14 mouse cellular contexts compared by ENCODE assay signal in the genomic region with DNA sequence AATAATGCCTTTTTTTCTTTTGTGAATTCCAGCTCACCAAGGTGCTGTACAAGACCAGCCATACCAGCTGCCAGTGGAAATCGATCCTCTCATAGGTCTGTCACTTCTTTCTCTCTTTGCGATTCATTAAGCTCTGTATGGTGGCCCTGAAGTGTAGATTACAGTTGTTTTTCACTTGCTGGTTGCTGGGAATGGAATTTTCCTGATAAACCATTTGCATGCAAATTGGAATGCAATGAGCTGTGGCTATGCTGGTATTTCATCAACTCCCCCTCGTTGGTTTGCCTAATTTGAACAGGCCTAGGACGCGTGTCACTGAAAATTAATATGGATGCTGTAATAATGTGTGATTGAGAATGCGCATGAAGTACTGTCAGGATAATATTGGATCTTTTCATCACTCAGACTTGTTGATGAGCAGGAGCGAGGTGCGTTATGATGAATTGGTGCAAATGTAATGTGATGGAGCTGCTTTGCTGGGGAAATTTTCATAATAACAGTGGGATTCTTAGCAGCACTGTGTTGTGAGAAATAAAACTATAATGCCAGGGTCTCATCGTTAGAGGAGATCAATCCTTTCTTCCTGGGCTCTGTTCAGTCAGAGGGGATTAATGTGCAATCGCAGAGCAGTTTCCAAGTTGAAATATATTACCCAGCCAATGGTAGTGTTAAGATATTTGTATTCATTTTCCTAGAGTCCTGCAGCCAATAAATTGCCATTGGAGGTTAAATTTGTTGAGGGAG.
A peak's percentile ranks its signal among the peaks of the same experiment; 100 is the strongest.
DNase-seq lines count a peak whose midpoint lies in the region; ATAC-seq and TF ChIP-seq lines count a peak whose summit lies in the region.
"Had no signal": no experiment of that assay in that cellular context is flagged by ENCODE, and none has a peak within 500 bp of the region (broad histone marks: within the 10 kb centered on the region; RNA-seq: fewer than 3 reads in every experiment).

No protein-coding gene starts in this region.

- ATAC-seq in kidney, postnatal 0 days (replicated peaks; ENCODE audit: low FRiP score, low read depth) = no peak
- ATAC-seq in forebrain, embryonic 15.5 days (replicated peaks) = peak; percentile 89
- no peak for ATAC-seq in limb, embryonic 12.5 days (ENCODE audit: insufficient number of reproducible peaks, insufficient read depth, low FRiP score, low TSS enrichment, low read depth)
- peak; percentile 85 for ATAC-seq in neural tube, embryonic 15.5 days (ENCODE audit: low FRiP score)
- no peak for ATAC-seq in granulocyte monocyte progenitor cell, adult 5-6 weeks (replicated peaks; ENCODE audit: poor library complexity, severe bottlenecking)
- ATAC-seq: CD4-positive, CD25-positive, alpha-beta regulatory T cell, adult 4 months; intestine, postnatal 0 days had no signal

- no peak overlapping the region for H3K4me2 ChIP-seq in kidney, postnatal 0 days (ENCODE audit: low read length)
- peak overlapping the region; percentile 15; the same call in 1 of the 2 replicates for H3K4me2 ChIP-seq in forebrain, embryonic 15.5 days (replicated peaks)
- no peak overlapping the region for H3K4me2 ChIP-seq in limb, embryonic 12.5 days
- peak overlapping the region; percentile 31 for H3K4me2 ChIP-seq in neural tube, embryonic 15.5 days
- H3K4me2 ChIP-seq: stomach, embryonic 15.5 days had no signal

- 63% methylated on average over 10 of the region's 10 CpGs for WGBS in kidney, postnatal 0 days
- WGBS in forebrain, embryonic 15.5 days = 16% methylated on average over 10 of the region's 10 CpGs
- WGBS in limb, embryonic 12.5 days = 60% methylated on average over 10 of the region's 10 CpGs
- WGBS in neural tube, embryonic 15.5 days = 29% methylated on average over 10 of the region's 10 CpGs

- no peak overlapping the region for H3K9ac ChIP-seq in kidney, postnatal 0 days (ENCODE audit: low read depth, low read length)
- no peak overlapping the region; the same call in 1 of the 2 replicates for H3K9ac ChIP-seq in forebrain, embryonic 15.5 days (replicated peaks)
- no peak overlapping the region for H3K9ac ChIP-seq in limb, embryonic 12.5 days (replicated peaks)
- no peak overlapping the region for H3K9ac ChIP-seq in neural tube, embryonic 15.5 days (replicated peaks)
- H3K9ac ChIP-seq: stomach, embryonic 15.5 days had no signal

- DNase-seq in kidney, postnatal 0 days (ENCODE audit: low spot score) = peak; percentile 18
- DNase-seq in kidney, postnatal 25 days = no peak
- DNase-seq in right cerebral cortex, adult 18-20 months = no peak
- DNase-seq: heart, adult 11 months; right cerebral cortex, postnatal 4 days; thymus, postnatal 25 days had no signal

- H3K36me3 ChIP-seq in kidney, postnatal 0 days (ENCODE audit: insufficient read depth, low read length) = no peaks in the 10 kb centered on the region
- H3K36me3 ChIP-seq in forebrain, embryonic 15.5 days = no peaks in the 10 kb centered on the region
- H3K36me3 ChIP-seq in limb, embryonic 12.5 days = peaks cover 9% of the 10 kb centered on the region; the same call in 1 of the 2 replicates
- H3K36me3 ChIP-seq in neural tube, embryonic 15.5 days = no peaks in the 10 kb centered on the region
- H3K36me3 ChIP-seq: stomach, embryonic 15.5 days had no signal

- H3K27ac ChIP-seq in kidney, postnatal 0 days = no peak overlapping the region
- peak overlapping the region; percentile 50 for H3K27ac ChIP-seq in forebrain, embryonic 15.5 days (replicated peaks)
- peak overlapping the region; percentile 64 for H3K27ac ChIP-seq in limb, embryonic 12.5 days
- H3K27ac ChIP-seq in neural tube, embryonic 15.5 days (replicated peaks) = peak overlapping the region; percentile 78
- H3K27ac ChIP-seq: stomach, embryonic 15.5 days had no signal

- no peaks in the 10 kb centered on the region for H3K27me3 ChIP-seq in kidney, postnatal 0 days (ENCODE audit: insufficient read depth, low read length)
- H3K27me3 ChIP-seq in forebrain, embryonic 15.5 days = no peaks in the 10 kb centered on the region
- no peaks in the 10 kb centered on the region for H3K27me3 ChIP-seq in limb, embryonic 12.5 days
- H3K27me3 ChIP-seq in neural tube, embryonic 15.5 days (replicated peaks) = no peaks in the 10 kb centered on the region
- H3K27me3 ChIP-seq: megakaryocyte, embryonic 14.5 days; stomach, embryonic 15.5 days had no signal

- TF ChIP-seq CTCF in kidney, postnatal 0 days (IDR thresholded peaks at IDR 0.05; ENCODE audit: low read depth) = no peak

- H3K4me3 ChIP-seq in kidney, postnatal 0 days (replicated peaks; ENCODE audit: low read depth, low read length) = no peak overlapping the region
- H3K4me3 ChIP-seq in forebrain, embryonic 15.5 days = no peak overlapping the region
- H3K4me3 ChIP-seq in limb, embryonic 12.5 days (replicated peaks) = no peak overlapping the region
- no peak overlapping the region for H3K4me3 ChIP-seq in neural tube, embryonic 15.5 days (replicated peaks)
- H3K4me3 ChIP-seq: megakaryocyte, embryonic 14.5 days; stomach, embryonic 15.5 days had no signal

- H3K4me1 ChIP-seq in kidney, postnatal 0 days (replicated peaks; ENCODE audit: insufficient read depth, low read length) = no peaks in the 10 kb centered on the region
- peaks cover 28% of the 10 kb centered on the region for H3K4me1 ChIP-seq in forebrain, embryonic 15.5 days
- H3K4me1 ChIP-seq in limb, embryonic 12.5 days (replicated peaks) = peaks cover 20% of the 10 kb centered on the region
- H3K4me1 ChIP-seq in neural tube, embryonic 15.5 days = peaks cover 26% of the 10 kb centered on the region
- H3K4me1 ChIP-seq: stomach, embryonic 15.5 days had no signal

- no peaks in the 10 kb centered on the region for H3K9me3 ChIP-seq in kidney, postnatal 0 days (replicated peaks; ENCODE audit: low read length)
- no peaks in the 10 kb centered on the region for H3K9me3 ChIP-seq in forebrain, embryonic 15.5 days
- H3K9me3 ChIP-seq in limb, embryonic 12.5 days = no peaks in the 10 kb centered on the region
- no peaks in the 10 kb centered on the region for H3K9me3 ChIP-seq in neural tube, embryonic 15.5 days (replicated peaks)
- H3K9me3 ChIP-seq: megakaryocyte, embryonic 14.5 days; stomach, embryonic 15.5 days had no signal

Comparison
In these comparisons a context has a peak if more than half of its experiments do, and no peak if none do; other contexts are left out.
1. ATAC-seq: peak in forebrain, embryonic 15.5 days (single experiment) and neural tube, embryonic 15.5 days (single experiment); none in kidney, postnatal 0 days (single experiment), limb, embryonic 12.5 days (single experiment) and granulocyte monocyte progenitor cell, adult 5-6 weeks (single experiment).
2. H3K4me2 ChIP-seq: peak in forebrain, embryonic 15.5 days (single experiment) and neural tube, embryonic 15.5 days (single experiment); none in kidney, postnatal 0 days (single experiment) and limb, embryonic 12.5 days (single experiment).